Mouse (Mus musculus) embryo, embryonic 11.5 days (tissue): ENCODE results near the gene Spag5.
A peak's percentile ranks its signal among the peaks of the same experiment; 100 is the strongest.

Experiments used
- DNase-seq: peaks from one replicate; pipeline ENCODE4 v3.0.0-alpha.2; 2012; ENCODE audit warnings: low read depth, low spot score

Gene Spag5

GRCm38 (mm10) chr11:78349441-78350358 is 48.4 kb downstream of the Spag5 start:
- no peak for DNase-seq

DNA sequence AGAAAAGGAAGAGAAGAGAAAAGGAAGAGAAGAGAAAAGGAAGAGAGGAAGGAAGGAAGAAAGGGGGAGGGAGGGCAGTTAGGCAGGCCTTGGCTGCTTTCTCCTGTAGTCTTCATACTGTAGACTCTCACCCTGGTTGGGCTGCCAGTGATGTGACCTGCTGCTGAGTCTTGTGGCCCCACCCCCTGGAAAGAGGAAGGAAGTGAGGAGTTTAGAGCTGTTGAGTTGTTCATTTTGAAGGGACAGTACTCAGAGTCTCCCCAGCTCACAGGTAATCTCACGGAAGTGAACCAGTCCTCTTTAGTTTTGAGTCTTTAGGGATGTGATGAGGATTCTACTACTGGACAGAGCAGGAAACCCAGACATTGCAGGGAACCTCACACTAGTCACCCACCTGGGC is 51.8 kb downstream of the Spag5 start:
- no peak for DNase-seq

GRCm38 (mm10) chr11:78354905-78355304 is 53.6 kb downstream of the Spag5 start:
- no peak for DNase-seq

DNA sequence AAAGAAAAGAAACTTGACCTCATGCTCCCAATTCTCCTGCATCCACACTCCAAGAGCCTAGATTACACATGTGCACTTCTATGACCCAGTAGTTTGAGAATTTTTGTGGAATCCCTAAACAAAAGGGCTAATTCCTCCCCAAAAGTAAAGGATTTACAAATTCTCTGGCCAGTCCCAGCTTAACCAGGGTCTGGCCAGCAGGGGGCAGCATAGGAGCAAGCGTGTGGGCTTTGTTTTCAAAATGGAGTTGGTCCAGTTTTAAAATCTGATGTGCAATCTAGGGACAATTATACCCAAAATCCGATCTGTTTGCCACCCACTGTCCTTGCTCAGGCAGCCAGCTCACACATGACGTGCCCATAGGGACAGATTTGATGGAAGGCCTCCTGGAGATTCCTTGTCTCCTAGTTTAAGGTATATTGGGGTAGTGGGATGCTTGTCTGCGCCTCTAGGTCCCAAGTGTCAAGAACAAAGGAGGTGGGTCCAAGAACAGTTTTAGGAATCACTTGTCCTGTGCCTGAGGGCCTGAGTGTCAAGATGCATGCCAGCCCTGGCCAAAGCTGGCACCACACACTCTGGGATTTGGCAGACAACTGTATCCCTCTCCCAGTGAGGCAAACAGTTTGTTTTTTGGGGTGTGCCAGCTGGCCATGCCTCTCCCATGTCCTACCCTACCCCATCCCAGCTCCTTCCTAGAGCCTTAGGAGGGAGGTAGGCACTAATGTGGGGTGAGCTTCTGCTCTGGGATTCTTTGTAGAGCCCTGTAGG is 54.3 kb downstream of the Spag5 start:
- DNase-seq: peak; percentile 59

- DNase-seq: no peak
Observed at GRCm38 (mm10) chr11:78358330-78359007, 57.1 kb downstream of the Spag5 start.

DNA sequence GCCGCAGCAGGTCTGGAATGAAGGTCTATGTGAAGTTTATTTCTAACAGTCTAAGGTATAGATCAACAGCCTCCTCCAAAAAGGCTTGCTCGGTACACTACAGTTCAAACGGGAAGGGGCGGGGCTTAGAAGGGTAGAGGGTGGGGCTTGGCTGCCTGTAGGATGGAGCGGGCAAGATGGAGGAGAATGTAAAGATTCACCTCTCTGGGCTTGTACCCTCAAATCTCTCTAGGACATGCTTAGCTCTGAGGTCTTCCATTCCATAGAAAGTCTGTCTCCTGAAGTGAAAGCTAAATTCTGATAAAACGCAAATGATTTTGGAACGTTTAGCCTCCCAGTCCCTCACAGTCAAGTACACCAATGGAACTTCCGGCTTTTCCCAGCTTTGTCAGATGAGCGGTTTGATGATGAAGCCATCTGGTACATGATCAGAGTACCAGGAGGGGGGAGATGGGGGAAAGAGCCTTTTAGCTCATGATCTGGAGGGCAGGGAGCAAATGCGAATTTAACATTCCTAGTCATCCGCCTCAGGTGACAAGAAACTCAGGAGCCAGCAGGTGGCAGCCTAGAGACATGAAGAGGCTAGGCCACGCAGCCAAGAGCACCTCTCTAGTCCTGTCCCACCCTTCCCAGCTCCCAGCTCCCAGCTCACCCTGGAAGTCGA is 58.9 kb downstream of the Spag5 start:
- peak; percentile 64 for DNase-seq

GRCm38 (mm10) chr11:78360789-78361131 is 59.4 kb downstream of the Spag5 start:
- no peak for DNase-seq

DNA sequence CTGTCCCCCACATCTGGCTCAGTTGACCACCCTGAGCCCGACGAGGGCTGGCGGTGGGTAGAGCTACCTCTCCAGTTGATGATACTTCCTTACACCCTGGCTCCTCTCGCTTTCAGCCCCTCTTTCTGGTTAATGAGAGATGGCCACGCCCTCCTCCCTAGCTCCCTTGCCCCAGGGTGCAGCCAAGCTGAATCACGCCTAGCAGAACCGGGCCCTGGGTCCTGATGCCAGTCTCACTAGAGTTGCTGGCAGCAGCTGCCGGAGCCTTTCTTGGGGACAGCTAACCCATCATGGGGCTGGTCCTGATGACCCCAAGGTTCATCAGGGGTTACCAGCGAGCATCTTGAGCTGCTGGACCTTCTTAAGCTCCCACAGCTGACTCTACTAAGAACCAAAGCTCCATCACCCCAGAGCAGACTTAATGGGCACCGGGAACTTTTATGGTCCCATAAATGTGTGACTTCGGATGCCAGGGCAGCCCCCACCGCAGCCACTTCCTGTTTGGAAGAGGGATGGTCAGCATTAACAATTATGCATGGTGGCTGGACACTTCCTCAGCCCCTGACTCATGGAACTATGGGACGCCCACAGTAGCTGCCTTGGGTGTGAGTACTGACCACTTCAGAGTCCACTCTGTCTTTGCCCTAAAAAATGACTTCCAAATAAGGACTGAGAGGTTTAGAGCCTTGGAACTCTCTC is 62.1 kb downstream of the Spag5 start:
- DNase-seq: no peak

DNA sequence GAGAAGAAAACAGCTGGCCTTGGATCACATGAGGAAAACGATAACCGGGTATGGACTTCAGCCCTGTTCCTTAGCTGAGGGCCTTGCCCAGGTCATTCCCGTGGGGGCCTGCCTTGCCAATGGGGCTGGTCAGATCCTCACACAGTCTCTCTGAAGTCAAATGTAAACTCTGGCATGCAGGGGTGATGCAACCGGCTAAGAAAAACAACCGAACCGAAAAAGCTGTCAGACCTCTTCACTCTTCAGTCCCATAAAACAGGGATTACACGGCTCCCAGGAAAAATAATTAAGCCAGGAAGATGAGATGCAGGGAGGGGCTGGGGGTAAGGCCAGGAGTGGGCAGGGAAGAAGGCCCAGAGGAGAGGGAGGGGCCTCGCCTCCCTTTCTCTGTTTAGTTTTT is 62.8 kb downstream of the Spag5 start:
- DNase-seq: no peak

DNA sequence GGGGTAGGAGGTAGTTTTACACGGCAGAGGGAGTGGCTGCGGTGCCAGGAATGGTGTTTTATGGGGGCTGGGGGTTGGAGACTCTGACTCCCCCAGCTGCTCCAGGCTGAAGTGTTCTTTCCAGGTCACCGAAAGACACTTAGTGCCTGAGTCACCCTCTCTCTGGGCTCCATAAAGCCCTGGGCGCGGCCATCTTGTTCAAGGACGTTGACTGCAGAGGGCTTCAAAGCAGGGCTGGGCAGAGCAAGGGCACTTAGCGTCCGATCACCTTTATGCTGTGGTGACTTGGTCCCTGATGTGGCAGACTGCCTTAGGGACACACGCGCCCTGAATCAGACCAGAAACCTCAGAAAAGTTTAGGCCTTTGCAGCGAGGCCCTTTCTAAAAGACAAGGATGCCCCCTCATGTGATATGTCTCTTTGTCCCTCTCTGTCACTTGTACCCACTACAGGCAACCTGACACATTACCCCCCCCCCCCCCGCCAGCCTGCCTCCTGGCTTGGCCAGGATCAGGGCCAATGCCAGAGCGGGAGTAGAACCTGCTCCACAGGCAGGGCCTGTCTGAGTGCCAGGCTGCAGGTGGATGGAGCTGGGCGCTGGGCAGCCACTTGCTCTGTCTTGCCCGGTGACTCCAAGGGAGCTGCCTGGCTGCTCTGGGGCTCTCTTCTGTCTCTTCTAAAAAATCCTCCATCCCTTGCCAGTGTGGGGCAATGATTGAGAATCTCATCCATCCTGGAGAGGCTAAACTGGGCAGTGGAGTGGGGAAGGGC is 66.3 kb downstream of the Spag5 start:
- no peak for DNase-seq

DNA sequence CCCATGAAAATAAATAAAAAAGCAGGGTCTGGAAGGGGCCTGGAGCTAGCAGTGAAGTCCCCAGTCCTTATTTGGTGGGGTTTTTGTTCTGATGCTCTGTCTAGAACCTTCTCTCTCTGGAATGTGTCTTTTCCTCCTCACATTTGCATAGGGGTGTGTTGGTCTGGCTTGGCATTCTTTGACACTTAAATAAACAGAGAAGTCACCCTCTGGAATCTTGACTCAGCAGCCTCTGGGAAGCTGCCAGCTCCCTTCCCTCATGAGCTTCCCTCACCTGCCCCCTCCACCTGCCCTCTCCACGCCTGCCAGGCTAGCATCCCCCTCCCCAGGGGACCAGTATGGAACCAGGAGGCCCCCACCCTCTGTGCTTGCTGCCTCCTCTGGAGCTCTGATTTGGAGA is 69.1 kb downstream of the Spag5 start:
- DNase-seq: no peak

DNA sequence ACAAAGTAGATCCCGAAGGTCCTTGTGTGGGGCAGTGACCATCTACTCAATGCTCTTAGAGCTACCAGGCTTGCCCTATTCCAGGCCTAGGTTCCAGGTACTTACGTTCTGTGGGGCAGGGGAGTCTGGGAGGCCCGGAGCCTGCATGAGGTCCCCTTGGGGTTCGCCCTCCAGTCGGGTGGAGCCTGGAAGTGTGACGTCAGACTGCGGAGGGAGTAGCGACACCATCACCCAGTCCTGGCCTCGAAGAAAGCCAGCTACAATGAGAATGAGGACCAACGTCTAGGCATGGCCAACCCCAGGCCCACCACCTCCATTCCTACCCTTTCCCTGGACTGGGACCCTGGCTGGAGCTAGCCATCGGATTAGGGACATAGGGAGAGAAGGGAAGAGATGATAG is 70.4 kb downstream of the Spag5 start:
- DNase-seq: no peak
